Mouse (Mus musculus) spleen, adult 18-20 months (tissue): Measurements from ENCODE around the gene Snd1.

Experiments
- DNase-seq, 2 experiments: peaks; one replicate each; pipeline ENCODE4 v3.0.0; 2022; ENCODE audit warnings: mixed read lengths in 2 of 2

Gene Snd1

GRCm38 (mm10) chr6:28758293-28758692 lies 283.4 kb downstream of the Snd1 start:
- no peak for DNase-seq

DNA sequence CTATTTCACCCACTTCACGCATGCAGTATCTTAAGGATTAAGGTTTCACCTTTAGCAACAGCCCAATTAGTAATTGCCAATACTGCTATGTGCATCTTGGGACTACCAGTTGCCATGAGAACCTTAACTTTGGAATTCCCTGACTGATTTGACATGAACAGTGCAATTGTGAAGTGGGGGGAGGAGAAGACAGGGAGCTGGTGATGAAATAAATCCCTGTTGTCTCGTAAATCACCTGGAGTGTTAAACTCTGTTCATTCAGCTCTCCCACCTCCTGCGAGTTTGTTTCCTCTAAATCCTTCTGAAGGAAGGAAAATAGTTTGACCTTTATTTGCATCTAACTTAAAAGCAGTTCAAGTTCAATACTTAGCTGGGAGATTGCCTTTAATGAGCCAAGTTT lies 286.8 kb downstream of the Snd1 start:
- DNase-seq, result no peak

DNA sequence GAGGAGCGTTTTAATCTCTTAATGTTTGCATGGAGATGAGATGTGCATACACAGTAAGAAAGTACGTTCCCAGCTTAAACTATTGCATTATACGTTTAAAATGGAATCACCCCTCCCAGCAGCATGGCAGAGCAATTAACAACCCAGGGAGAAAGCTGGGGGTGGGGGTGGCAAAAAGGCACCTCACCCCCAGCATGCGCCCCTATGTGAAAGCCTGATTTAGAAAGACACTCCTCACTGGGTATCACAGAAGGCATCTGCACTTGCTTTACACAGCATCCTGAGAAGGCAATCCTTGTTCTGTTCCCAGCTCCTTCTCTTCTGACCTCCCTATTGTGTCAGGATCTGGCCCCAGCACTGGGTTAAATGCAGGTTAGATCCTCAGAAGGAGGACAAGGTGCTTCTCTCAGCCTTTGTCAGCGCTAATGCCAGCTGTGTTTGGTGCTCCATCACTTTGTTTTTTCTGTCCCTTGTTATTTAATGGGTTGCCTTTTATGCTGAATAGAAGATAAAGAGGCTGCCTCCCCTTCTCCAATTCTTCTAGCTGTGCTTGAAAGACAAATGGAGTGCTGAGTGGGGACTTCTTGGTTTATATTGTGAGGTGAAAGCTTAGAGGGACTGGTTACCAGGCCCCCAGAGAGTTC lies 287.3 kb downstream of the Snd1 start:
- DNase-seq, result no peak

GRCm38 (mm10) chr6:28766622-28767021 lies 291.7 kb downstream of the Snd1 start:
- no peak for DNase-seq

DNA sequence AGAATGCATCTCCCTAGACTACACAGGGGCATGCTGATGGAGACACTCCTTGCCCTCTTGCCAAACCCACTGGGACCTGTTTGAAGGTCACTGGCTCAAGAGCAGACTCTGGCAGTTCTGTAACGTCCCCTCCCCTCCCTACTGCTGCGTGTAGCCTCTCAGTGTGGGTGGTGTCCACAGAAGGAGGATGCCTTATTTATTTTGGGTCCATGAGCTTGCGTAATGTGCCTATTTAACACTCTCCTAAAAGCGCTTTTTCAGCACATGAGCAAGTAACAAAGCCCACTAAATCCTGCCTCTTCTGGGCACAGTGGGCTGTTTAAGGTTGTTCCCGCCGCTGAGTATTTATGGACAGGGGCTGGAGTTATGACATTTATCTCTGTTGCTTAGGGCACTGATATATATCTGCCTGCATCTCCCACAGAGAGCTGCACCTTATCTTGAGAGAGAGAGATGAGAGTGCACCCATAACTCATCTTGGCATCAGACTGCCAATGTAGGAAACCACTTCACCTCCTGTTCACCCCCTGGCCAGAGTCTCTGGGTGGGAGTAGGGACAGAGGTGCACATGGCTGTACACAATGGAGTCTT lies 293.0 kb downstream of the Snd1 start:
- DNase-seq, result no peak

DNA sequence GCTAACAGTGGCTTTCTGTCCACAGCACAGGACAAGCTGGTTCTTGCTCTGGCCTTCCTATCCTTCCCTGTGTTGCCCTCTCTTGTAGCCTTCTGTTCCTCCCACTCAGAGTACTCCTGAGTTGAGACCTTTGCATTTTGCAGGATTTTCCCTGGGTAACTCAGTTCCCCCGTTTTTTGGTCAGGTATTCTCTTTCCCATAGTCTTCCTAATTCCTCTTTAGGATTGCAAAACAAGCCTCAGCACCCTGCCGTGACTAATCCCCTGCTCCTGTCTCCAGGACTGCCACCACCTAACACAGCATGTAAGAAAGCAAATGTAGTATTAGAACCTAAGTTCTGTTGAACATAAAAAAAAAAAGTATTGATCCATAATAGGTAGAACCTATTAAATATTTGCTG lies 296.4 kb downstream of the Snd1 start:
- DNase-seq, result no peak

DNA sequence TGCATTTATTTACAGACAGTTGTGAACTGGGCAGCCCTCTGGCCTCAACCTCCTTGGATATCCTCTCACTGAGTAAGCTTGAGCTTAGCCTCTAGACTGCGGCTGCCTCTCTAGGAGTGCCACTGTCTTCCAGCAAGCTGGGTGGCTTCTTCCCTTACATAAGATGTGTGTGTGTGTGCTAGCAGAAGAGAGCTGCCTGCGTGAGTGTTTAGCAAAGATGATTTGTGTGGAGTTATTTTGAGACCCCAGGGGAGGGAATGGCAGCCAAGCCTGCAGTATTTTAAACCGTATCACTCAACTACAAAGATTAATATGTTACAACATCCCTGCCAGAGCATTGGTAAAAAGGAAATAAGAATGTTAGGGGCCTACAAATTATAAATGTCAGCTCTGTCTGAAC lies 306.8 kb downstream of the Snd1 start:
- DNase-seq, result no peak

DNA sequence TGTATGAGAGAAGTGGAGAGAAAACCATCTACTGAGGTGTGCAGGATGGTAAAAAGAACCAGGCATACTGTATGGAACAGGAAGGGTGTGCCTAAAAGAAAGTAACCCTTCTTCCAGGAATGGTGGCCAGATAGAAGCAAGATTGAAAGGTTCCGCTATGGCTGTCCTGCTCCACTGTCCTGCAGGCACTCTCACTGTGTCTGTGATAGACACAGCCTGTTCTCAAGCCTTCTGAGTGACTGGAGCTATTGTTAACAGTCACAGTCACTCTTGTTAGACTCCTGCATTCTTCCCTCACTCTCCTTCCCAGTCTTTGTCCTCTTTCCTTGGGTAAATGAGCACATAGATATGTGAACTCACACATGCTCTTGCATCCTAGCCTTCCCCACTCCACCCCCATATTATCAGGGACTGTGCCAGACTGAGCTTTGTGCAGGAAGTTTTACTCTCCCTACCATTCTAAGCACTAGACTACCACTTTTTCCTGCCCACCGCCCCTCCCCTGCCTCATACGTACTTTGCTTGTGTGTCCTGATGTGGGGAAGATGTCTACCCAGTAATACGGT lies 308.2 kb downstream of the Snd1 start:
- no peak for DNase-seq

GRCm38 (mm10) chr6:28783953-28784352 lies 309.0 kb downstream of the Snd1 start:
- no peak for DNase-seq

GRCm38 (mm10) chr6:28785770-28786169 lies 310.8 kb downstream of the Snd1 start:
- DNase-seq, result no peak

GRCm38 (mm10) chr6:28787133-28787532 lies 312.2 kb downstream of the Snd1 start:
- no peak for DNase-seq

DNA sequence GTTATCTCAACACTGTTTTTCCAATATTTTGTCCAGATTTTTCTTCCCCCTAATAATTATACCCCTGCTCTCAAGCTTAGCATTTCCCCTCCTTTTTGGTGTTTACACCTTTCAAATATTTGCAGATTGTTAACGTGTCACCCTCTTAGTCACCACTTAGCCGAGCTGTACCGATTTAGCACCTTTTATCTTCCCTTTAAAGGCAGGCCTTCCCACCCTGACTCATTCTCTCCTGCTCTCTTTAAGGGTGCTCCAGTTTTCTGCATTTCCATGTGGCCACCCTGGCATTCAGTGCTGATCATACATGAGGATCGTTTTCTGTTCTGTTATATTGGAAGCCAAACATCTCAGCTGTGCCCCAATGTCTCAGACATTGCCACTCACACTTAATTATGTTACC lies 314.7 kb downstream of the Snd1 start:
- DNase-seq, result no peak

DNA sequence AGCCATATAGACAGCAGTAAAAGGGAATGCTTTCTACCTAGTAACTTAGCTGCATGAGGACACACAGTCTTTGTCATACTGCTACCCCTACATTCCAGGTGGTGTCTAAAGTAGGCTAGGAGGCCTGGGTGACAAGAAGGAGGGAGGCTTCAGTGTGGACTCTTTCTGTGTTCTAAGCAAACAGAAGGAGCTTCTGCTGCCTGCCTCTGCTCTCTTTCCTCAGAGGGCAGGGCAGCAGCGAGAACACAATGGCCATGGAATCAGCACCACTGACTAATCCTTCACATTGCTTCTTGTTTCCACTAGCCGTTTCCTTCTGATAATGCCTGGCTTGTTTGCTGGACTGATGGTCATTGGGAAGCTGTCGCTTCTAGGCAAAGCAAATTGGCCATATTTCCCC lies 316.2 kb downstream of the Snd1 start:
- no peak for DNase-seq

DNA sequence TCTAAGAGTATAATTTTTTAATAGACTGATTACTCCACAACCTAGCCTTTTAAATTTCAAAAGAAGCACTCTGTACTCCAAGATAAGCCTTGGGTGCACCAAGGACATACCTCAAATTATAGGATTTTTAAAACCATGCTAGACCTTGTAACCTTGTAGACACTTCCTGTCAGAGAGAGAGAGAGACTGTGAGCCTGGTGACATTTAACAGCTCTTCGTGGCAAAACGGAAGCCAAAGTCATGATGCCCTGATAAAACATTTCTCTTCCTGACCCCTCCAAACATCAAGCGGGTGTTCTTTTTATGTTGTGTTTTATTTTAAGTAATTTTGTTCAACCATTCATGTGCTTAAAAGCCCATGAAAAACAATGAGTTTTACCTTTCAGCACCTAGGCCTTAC lies 316.9 kb downstream of the Snd1 start:
- no peak for DNase-seq

DNA sequence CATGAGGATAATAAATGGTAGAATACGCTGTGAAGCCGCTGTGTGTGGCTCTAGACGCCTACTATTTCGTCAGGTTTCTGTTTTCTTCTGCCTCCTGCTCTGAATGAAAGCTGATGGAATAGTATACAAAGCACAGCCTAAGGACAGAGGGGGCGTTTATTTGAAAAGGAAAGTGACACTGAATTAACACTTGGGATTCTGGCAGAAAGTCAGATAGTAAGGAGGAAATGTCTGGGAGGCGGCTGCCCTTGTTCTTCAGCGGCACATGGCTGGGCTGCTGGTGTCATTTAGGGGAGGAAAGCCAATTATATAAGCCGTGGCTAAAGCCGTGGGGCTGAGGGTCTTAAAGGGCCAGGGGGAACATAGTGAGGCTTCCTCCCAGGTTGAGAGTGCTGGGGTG lies 320.4 kb downstream of the Snd1 start:
- no peak for DNase-seq

DNA sequence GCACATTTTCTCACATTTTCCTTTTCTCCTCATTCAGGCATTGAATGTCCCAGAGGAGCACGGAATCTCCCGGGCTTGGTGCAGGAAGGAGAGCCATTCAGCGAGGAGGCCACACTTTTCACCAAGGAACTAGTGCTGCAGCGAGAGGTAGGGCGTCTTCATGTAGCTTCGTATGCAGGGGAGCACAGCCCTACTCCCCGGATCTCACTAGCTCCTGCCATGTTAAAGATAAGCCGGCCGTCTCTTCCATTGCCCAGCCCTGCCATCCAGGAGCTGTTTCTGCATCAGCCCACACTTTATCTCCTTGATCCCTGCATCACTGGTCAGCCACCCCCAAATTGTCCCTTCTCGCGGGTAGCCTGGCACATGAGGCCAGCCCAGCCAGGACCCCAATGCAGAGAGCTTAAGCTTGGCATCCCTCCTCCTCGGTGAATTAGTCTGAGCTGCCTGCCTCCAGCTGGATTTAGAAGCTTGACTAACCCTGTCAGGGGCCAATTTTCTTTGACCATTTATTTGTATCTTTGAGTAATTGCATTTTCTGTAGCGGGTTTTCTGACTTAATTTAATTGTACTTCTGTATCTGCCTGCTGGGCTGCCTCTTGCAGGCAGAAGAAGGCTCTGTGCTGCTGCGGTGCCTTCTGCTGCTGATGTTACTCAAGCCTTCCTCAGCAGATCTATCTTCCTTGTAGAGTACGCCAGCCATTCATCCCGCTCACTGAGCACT lies 321.0 kb downstream of the Snd1 start:
- no peak for DNase-seq

DNA sequence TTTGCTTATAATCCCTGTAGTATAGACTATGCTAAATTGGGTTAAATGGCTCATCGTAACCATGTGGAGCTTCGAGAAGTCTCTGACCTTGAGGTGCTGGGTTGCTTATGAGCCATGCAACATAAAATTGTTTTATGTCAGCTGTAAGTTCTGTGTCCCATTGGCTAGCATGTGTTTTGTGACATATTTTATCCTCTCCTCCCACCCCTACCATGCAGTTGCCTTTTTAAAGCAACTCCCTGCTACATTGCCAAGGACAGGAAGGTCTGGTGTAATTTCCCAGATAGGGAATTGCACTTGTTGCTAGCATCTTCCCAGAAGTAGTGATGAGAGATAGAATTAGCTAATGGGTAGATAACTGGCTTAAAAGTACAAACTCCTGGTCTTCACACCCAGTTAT lies 324.9 kb downstream of the Snd1 start:
- no peak for DNase-seq

GRCm38 (mm10) chr6:28800976-28801375 lies 326.0 kb downstream of the Snd1 start:
- DNase-seq, result no peak

GRCm38 (mm10) chr6:28803678-28804279 lies 328.8 kb downstream of the Snd1 start:
- DNase-seq, result no peak

DNA sequence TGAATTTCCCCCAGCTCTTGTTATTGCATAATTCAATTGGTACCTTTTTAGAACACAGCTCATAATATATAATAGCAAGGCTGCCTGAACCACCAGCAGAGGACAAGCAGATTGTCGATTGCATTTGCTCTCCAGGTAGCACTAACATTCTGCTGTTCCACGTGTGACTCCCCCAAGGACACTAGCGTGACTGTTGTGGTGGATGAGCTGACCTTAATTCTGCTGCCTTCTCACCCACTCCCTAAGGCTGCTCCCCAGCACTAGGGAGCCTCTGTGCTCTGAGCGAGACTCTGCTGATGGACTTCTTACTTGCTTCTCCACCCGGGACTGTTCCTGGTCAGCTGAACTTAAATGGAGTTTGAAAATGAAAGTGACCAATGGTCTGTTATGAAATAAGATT lies 329.8 kb downstream of the Snd1 start:
- no peak for DNase-seq

DNA sequence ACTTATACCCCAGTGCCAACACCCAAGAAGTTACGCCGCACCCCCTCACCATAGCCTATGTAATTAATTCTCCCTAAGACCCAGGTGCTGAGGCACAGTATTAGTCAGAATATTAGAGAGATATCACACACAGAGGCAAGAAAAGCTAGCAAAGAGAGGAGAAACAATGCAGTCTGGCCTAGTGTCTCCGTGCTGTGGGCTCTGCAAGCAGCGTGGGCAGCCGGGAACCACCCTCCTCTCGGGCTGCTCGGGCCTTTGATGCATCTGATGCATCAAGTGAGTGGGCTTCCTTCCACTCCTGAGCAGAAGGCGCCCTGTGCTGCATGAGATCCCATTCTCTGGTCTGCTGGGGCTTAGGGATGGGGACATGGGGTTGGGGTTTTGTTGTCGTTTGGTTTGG lies 338.1 kb downstream of the Snd1 start:
- DNase-seq, result no peak

DNA sequence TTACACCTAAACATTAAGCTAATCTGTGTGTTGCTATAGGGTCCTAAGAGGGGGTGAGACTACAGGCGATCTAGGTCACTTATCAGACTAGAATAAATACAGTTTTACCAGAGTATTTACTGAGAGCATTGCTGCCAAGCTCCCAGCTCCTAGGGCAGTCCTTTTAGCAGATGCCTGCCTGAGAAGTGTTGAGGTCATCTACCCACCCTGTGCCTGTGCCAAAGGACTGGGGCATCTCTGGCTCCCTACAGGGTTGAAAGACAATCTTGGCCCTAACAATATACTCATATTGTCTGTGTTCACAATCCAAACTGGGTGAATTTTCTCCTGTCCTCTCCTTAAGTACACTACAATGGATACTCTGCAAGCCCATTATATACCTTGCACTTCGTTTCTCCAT lies 340.0 kb downstream of the Snd1 start:
- DNase-seq, result no peak

GRCm38 (mm10) chr6:28817039-28817438 lies 342.1 kb downstream of the Snd1 start:
- no peak for DNase-seq
